Mouse (Mus musculus) left cerebral cortex, postnatal 4 days (tissue): ENCODE results near the gene Otx1. TPM values are rescaled to one million over a fixed set of nuclear protein-coding genes. Genes with fewer than 3 reads are reported as not detected.

Experiments
- DNase-seq: peaks from one replicate; pipeline ENCODE4 v3.0.0-alpha.2; 2022
- intact Hi-C: fragments of 180-260 bp; cut with DNase I; formaldehyde crosslinking; loops from one replicate; pipeline ENCODE4 v1.15.1; 2025
- total RNA-seq, 2 experiments: library from RNA; stranded (reverse); gene quantifications; 2 replicates each; pipeline ENCODE4 v1.2.3; 2021

The Otx1 gene
- 10 to 100 TPM; 10.4 to 12.0 TPM for total RNA-seq

- intact Hi-C loops = loop anchor here (5.0 kb wide), 1 partner anchor 144 kb away; no protein-coding TSS in a partner anchor
- no peak for DNase-seq
Observed at GRCm38 (mm10) chr11:22002783-22003340, at the start of gene Otx1. TSS of gene Otx1 (minus strand) at chr11:22002897.

DNA sequence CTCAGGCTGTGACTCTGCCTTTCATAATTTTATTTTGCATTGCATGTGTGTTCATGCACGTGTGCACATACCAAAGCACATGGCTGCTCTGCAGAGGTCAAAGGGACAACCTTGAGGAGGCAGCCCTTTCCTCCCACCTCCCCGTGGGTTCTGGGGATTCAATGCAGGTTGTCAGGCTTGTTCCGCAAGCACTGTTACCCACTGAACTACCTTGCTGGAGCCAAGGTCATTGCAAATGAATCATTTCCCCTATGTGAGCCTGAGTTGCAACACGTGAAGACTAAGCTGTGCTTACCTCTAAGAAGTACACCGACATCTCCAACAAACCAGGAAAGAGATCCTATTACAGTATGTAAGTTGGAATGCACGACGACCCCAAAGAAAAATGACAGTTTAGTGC is 48.2 kb upstream of the Otx1 start:
- DNase-seq = no peak
- intact Hi-C loops = no loop called here

DNA sequence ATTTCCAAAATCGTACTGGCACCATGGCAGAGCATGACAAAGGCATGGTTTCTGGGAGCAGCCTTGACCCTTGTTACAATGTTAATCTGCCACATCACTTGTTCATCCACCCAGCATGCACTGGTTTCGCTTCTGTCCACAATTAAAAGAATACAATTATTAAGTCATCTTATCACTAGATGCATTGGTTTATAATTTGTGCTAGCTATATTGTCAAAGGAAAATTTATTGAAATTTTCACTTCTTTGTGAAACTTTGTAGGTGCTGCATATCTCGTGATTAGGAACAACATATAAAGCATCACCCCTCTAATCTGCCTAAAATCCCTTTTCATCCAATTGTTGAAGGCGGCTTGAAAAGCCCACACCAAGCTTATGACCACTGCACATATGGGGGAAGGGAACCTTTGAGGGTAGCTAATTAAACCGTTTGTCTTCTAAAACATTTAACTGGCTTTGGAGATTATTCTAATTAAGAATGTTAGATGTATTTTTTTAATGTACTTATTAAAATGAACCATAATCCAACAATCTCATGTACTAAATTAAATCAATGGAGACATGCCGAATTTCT is 37.2 kb upstream of the Otx1 start:
- DNase-seq = no peak
- intact Hi-C loops = no loop called here

DNA sequence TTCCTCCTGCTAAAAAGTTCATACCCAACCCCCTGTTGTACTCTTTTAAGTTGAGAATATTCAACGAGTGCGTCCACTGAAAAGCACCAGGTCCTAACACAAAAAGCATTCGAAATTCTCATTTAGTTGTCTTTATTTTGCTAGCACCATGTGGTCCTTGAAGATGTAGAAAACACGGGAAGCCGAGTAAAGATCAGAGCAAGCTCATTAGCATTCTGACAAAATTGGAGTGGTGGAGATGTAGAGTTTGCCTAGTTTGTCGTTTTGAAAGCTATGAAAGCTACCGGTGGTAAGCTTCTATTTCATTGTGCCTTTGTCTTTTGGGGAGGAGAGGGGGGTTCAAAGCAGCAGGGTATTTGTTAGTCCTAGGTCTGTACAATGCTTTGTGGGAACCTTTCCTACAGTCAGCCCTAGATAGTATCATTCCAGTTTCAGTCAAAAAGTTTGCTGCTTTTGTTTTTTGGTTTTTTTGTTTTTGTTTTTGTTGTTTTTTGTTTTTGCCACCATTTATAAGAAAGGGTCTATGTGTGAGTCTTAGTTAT is 31.9 kb upstream of the Otx1 start:
- intact Hi-C loops = no loop called here

DNA sequence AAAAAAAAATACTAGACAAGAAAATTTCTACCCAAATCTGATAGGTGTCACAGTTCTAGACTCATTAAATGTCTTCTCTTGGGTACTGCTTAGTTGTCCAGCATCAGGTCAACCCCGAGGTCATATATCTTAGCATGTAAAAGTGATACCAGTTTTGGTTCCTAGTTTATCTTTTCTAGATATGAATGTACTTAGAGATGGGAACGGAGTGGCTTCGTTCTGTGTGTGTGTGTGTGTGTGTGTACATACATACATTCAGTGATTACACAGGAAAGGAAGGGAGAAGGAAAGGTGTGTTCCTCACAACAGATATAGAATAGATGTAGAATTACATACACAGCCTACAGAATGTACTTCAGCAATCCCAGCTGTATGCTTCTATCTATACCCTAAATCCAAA is 30.9 kb upstream of the Otx1 start:
- no peak for DNase-seq
- intact Hi-C loops = no loop called here

More for the DNA sequence above, 31.9 kb upstream of the Otx1 start:
- no peak for DNase-seq

GRCm38 (mm10) chr11:22020602-22021001 is 17.9 kb upstream of the Otx1 start:
- intact Hi-C loops = no loop called here

DNA sequence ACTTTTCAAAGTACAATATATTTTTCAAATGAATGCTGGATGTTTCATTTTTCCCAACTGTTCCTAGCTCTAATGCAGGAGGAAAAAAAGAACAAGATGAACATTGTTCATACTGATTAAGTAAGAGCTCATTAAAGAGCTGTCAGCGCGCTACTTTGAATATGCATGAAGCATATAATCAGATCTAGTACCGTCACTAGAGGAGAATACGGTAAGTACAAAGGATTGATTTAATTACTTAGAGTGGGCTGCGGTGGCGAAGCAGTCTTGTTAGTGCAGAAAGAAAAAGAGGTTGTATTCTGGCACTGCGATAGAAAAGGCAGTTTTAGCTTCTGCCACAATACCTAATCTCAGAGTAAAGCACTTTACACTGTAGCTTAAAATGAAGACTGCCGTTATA is 14.7 kb upstream of the Otx1 start:
- intact Hi-C loops = no loop called here
- no peak for DNase-seq

More at GRCm38 (mm10) chr11:22020602-22021001, 17.9 kb upstream of the Otx1 start:
- no peak for DNase-seq

- intact Hi-C loops = no loop called here
- no peak for DNase-seq
Observed at GRCm38 (mm10) chr11:22016341-22016740, 13.6 kb upstream of the Otx1 start.

- DNase-seq = no peak
- intact Hi-C loops = no loop called here
Observed at GRCm38 (mm10) chr11:22008817-22009216, 6.1 kb upstream of the Otx1 start.

DNA sequence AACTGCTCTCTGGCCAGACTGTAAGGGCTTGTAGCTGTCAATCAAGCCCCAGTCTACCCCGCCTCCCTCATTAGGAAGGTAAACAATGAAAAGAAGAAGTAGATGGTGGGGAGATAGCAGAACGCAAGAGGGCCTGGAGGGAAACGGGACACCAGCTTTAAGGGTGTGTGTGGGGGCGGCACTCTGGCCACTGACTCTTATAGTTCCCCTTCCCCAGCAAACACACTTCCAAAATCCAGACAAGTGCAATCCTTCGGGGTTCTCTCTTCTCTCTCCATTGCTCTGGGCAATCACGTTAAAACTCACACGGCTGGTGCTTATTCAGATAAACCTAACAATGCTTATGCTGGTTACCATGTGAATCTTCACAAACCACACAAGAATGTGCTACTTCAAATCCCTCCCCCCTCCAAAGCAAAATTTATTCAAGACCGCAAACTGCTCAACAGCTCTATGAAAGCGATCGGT is 5.5 kb upstream of the Otx1 start:
- DNase-seq = no peak
- intact Hi-C loops = no loop called here

DNA sequence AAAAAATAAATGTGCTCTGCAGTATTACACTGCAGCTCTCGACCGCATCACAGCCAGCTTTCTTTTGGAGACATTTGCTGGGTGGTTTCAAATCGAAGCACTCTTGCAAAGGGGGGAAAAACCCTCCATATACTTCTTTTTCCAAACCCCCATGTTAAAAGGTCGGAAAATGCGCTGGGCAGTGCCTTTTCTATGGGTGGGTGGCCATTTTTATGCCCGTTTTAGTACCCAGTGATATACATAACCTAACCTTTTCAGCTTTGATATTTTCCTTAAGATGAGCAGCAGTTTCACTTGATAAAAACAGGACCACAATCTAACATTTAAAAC is 5.0 kb upstream of the Otx1 start:
- DNase-seq = no peak
- intact Hi-C loops = no loop called here

DNA sequence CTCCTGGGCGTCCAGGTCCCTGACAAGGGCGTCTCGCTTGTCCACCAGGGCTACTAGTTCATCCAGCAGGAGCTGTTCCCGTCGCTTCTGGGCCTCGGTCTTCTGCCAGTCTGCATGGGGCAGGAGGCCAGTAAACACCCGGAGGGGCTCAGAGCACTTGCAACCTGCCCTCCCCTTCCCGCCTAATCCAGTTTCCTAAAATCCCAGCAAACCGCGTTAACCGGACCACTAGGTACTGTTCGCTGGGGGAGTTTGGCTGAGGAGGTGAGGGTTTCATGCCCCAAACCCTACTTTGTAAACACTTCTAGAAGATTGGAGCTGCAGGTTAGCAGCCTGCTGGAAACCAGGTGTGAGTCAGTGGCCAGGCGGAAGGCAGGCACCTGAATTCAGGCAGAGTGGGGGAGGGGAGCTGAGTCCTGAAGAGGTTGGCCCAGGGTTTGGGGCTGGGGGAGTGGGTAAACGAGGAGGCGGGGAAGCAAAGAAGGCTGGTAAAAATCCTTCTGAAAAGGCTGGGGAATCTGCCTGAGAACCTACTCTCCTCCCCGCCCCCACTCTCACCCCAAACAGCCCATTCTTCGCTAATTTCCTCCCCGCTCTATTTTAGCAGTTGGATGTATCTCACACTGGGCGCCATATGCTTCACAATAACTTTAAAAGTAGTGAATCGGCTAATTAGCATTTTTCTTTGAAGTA is 4.5 kb upstream of the Otx1 start:
- intact Hi-C loops = no loop called here
- no peak for DNase-seq

GRCm38 (mm10) chr11:22006471-22007087 is 3.9 kb upstream of the Otx1 start:
- intact Hi-C loops = no loop called here
- DNase-seq = no peak

DNA sequence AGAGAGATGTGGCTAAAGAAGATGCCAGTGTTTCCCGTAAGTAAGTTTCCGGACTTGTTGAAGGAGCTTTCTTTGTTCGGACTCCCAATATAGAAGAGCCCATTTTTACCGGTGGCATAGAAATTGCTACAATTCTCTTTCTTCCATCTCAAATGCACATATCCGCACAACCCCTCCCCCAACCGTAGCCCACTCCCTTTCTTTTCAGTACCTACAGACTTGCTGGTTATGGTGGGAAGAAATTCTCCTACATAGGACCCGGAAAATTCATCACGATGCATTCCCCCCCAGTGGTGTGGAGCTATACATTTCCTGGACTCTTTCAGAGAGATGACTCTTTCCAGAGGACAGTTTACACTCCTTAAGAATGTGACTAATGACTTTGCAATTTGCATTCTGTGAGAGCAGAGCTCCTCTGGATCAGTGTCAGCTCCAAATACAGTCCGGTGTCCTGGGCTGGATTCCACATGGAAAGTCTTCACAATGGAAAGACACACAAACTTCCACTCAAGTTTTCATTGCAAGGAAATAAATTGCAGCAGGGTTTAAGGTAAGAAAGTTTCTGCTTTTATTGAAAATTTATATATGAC is 2.7 kb upstream of the Otx1 start:
- no peak for DNase-seq
- intact Hi-C loops = no loop called here

DNA sequence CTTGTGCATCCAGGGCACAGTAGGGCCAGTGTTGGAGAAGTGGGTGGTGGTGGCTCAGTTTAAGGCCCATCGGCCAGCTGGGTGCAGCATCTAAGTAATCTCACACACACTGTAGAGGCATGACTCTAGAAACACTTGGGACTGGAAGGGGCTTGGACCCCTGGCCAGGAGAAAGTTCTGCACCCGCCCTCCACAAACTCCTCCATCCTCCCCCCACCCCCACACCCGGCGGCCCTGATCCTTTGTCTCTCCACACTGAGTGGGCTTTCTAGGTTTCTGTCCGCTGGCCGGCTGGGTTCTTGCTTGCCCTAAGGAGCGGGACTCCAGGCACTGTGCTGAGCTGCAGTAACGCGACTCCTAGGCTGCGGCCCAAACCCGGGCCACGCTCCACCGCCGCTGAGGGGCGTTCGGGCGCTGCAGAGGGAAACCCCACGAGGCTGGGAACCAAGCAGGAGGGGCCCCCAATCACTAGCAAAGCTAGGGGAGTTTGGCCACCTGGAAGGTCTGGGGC is 1.7 kb upstream of the Otx1 start:
- DNase-seq = no peak
- intact Hi-C loops = loop anchor here (5.0 kb wide), 1 partner anchor 143 kb away; no protein-coding TSS in a partner anchor

DNA sequence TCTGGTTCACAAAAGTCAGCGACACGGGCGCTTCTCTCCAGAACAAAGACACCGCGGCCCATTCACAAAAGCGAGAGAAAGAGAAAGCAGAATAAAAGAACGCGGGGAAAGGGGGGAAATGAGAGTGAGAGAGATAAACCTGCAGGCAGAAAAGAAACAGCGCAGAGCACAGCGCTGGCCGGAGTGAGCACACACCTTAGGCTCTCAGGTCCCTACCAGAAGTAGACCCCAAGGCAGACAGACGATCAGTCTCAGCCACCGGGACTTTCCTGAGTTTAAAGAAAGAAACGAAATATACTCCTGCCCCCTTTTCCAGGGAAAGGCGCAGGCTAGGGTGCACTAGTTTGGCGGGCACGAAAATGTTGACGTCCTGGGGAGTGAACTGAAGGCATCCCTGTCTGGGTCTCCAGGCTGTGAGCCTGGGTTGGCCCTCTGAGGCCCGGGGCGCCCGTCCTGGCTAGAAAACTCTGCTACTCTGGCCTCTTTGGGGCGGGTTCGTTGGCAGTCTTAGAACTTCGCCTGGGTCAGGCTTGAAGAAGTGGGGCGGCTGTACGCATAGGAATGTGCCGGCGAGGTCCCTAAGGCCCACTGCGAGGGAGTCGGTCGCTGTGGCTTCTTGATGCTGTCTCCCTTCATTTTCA is 764 bp upstream of the Otx1 start:
- DNase-seq = no peak
- intact Hi-C loops = loop anchor here (5.0 kb wide), 1 partner anchor 144 kb away; no protein-coding TSS in a partner anchor

DNA sequence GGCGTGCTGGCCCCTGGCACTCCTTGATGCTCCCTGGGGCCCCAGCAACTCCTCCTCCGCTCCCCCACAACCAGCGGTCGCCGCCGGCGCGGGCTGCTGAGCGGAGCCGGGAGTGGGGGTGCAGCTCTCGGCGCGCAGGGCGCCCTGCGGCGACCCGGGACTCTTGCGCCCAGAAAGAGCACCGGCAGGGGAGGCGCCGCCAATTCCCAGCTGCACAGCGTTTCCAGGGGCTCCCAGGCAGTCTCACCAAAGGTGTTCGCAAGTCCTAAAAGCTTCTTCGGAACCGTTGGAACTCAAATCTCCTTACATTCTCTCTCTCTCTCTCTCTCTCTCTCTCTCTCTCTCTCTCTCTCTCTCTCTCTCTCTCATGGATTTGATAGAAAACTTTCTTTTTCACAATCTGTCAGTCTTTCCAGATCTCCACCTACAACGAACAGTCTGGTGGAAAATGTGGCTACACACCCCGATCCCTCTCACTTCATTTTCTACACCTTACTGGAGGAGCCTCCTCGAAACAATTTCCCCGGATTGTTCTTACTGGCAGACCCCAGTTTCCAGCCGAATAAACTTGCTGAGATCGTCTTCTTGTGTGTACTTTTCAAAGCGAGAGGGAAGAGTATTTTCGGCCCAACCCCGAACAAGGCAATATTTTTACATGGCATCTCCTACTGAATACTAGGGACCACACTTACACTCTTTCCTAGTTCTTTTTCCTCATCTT is 475 bp downstream of the Otx1 start:
- no peak for DNase-seq
- intact Hi-C loops = loop anchor here (5.0 kb wide), 1 partner anchor 145 kb away; no protein-coding TSS in a partner anchor

DNA sequence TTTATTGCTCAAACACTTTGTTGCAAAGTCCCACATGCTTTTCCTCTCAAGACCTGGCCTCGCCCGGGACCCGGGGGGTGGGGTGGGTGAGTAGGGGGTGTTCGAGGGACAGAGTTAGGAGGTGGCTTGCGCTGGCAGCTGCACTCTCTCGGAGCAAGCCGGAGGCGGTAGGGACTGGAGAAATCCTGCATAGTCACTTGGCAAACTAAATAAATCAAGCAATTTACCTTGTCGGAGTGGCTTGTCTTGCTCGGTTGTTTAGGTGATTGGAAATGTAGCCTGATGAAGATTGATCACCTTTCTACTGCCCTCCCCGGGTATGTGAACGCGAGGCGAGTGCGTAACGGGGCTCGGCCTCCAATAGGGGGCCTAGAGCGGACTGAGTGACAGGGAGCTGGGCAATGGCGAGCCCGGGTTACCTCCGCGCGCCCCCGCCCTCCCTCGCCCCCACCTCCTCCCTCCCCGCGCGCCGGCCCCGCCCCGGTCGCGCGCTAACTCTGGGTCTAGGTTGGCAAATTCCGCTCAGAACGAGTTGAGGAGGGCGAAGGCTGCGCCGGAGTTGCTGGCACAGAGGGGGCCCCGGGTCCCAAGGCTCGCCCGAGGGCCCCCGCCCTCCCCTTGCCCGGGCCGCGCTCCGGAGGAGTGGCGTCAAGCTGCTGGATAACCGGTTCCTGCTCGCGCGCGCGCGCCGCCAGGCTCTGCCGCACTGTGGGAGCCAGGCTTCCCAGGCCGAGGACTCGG is 1.2 kb downstream of the Otx1 start:
- intact Hi-C loops = loop anchor here (5.0 kb wide), 1 partner anchor 146 kb away; no protein-coding TSS in a partner anchor
- DNase-seq = peak; percentile 70
